Mouse (Mus musculus) bone marrow, adult 2 months (tissue): ENCODE measurements around the gene Zdhhc23.

Experiments
- CTCF ChIP-seq: fragments of 200-500 bp; IDR thresholded peaks from 2 replicates; pipeline ENCODE4 v1.5.1; 2011; ENCODE audit warnings: low read length, control low read depth; ENCODE audit not compliant: control insufficient read depth, insufficient read depth
- POLR2A ChIP-seq: fragments of 200-500 bp; IDR thresholded peaks from 2 replicates; pipeline ENCODE4 v1.6.1; 2011; ENCODE audit warnings: low read depth, mild to moderate bottlenecking, control low read depth, low read length, borderline replicate concordance; ENCODE audit not compliant: control insufficient read depth

GRCm38 (mm10) chr16:43951591-43951990, 28.0 kb downstream of the Zdhhc23 start:
- no peak for TF ChIP-seq CTCF
- TF ChIP-seq POLR2A: no peak
